Mouse (Mus musculus) ES-Bruce4 (cell line): ENCODE measurements around the gene Bcl2l1.

ENCODE experiments used
- CTCF ChIP-seq: IDR thresholded peaks from one replicate; pipeline ENCODE4 v1.8.1; 2011; ENCODE audit warnings: low read depth, low read length
- POLR2A ChIP-seq: IDR thresholded peaks from one replicate; pipeline ENCODE4 v1.8.1; 2011; ENCODE audit warnings: low read length; ENCODE audit not compliant: insufficient read depth

DNA sequence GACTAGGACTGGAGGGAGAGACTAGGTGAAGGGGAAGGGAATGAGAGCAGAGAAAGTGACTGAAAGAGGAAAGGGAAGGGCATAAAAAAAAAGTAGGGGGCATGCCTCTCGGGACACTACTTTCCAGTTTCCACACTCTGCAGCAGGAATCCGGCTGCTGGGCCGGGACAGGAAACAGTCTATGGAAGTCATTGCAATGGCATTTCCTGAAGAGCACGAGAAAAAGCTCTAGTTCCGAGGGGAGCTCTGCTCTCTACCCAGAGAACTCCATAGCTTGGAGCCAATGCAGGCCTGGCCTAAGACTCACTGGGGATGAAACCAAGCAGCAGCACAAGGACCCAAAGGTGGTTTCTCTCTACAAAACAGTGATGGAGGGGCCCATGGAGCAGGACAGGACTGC is 10.5 kb downstream of the Bcl2l1 start:
- TF ChIP-seq CTCF (no peak), POLR2A (no peak)
